Mouse (Mus musculus): ENCODE measurements around the gene Zfp655. TPM values are rescaled to one million over a fixed set of nuclear protein-coding genes. Genes with fewer than 3 reads are reported as not detected.
A peak's percentile ranks its signal among the peaks of the same experiment; 100 is the strongest.

Zfp655 gene
- total RNA-seq (2012; rRNA removed) (18.2 and 20.7 TPM in 2 replicates), total RNA-seq (2014; rRNA removed) (21.9 and 24.6 TPM in 2 replicates), polyA plus RNA-seq (2012; ENCODE audit: insufficient read length, low read depth) (18.1 and 18.5 TPM in 2 replicates)

DNA sequence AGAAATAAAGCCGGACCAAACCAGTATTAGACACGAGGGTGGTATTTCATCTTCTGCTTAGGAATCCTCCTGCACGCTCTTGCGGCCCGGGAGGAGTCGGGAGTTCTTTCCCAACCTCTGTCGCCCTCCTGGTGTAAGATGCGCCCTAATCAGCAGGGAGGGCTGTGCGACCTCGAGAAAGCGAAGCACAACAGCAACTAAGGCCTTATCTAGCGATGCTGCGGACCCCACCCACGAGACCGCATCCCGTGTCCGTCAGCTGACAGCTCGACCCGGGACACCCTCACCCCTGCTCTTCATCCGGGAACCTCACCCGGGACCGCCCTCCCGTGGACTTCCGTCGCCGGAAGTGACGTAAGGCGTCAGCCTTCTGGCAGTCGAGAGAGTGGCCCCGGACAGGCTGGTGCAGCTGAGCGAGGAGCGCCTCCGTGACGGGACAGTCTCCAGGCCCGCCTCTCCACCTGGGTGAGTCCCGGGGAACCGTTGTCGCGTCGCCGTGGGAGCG, at the start of gene Zfp655:
Zfp655 (plus strand) TSS at position 349 of the 505 bp plus-strand sequence.
- H3K9ac ChIP-seq (ENCODE audit: insufficient read depth, low read depth): peak within 1 kb of the TSS; percentile 99
- DNase-seq (ENCODE audit: extremely low read depth): peak; percentile 96
- H3K36me3 ChIP-seq (replicated peaks in 1 of 2; ENCODE audit: control insufficient read depth in 1 of 2, insufficient read depth in 1 of 2, low read length in 1 of 2): peaks cover 29 to 32% of the 10 kb centered on the region in 2 experiments
- H3K9me3 ChIP-seq (replicated peaks; ENCODE audit: low read length): no peaks in the 10 kb centered on the region
- H3K4me3 ChIP-seq (replicated peaks in 1 of 3; ENCODE audit: low read depth in 2 of 3, low read length in 2 of 3, poor library complexity in 1 of 3): peak within 1 kb of the TSS; percentile 64 to 98 (median 92)
- in situ Hi-C loops (cut with MboI; ENCODE audit: low pct_ligation_motif_present, low pct_unique_long_range_greater_than_20kb, low sequenced_read_pairs): no loop called here
- H3K27me3 ChIP-seq (replicated peaks): no peaks in the 10 kb centered on the region
- H3K79me2 ChIP-seq (replicated peaks; ENCODE audit: control insufficient read depth, extremely low read depth, insufficient read depth, poor library complexity, severe bottlenecking): peaks cover 46% of the 10 kb centered on the region
- H3K27ac ChIP-seq (ENCODE audit: insufficient read depth, low read depth): peak within 1 kb of the TSS; percentile 54
- peaks cover 0 to 17% of the 10 kb centered on the region in 2 experiments; a peak in 2 of 4 replicates for H3K4me1 ChIP-seq (ENCODE audit: control insufficient read depth in 1 of 2, insufficient read depth in 2 of 2)
- TF ChIP-seq EP300 (IDR thresholded peaks at IDR 0.05; ENCODE audit: low read length): no peak
- TF ChIP-seq TCF12 (IDR thresholded peaks at IDR 0.05; ENCODE audit: low read depth, low read length): peak; percentile 95
- TF ChIP-seq CHD1 (IDR thresholded peaks at IDR 0.05; ENCODE audit: low read depth, low read length): no peak
- no peak for TF ChIP-seq UBTF (IDR thresholded peaks at IDR 0.05; ENCODE audit: low read depth, low read length)
- TF ChIP-seq MAZ (IDR thresholded peaks at IDR 0.05; ENCODE audit: low read depth, low read length): peak; percentile 68; the same call in 1 of the 2 replicates
- peak; percentile 78 for TF ChIP-seq MAX (IDR thresholded peaks at IDR 0.05; ENCODE audit: low read length)
- peak; percentile 82 for TF ChIP-seq ETS1 (conservative IDR thresholded peaks at IDR 0.05; ENCODE audit: low read depth, low read length)
- TF ChIP-seq MAFK (IDR thresholded peaks at IDR 0.05; ENCODE audit: insufficient replicate concordance, low read length): no peak
- no peak; the same call in 1 of the 2 replicates for TF ChIP-seq GABPA (IDR thresholded peaks at IDR 0.05; ENCODE audit: insufficient replicate concordance, low read depth, low read length)
- peak; percentile 96 for TF ChIP-seq BHLHE40 (IDR thresholded peaks at IDR 0.05; ENCODE audit: low read depth, low read length)
- peak; percentile 76 for TF ChIP-seq MEF2A (IDR thresholded peaks at IDR 0.05; ENCODE audit: borderline replicate concordance, low read depth, low read length)
- TF ChIP-seq JUN (IDR thresholded peaks at IDR 0.05; ENCODE audit: insufficient read depth, low read depth, low read length): no peak
- TF ChIP-seq POLR2A (IDR thresholded peaks at IDR 0.05; ENCODE audit: low read depth, low read length): peak; percentile 96
- TF ChIP-seq RAD21 (IDR thresholded peaks at IDR 0.05; ENCODE audit: low read depth, low read length): no peak
- 0 out of 2 replicates have a peak, but pooled peaks have one; percentile 11 for TF ChIP-seq USF2 (conservative IDR thresholded peaks at IDR 0.05; ENCODE audit: low read depth, low read length)
- peak; percentile 80 for TF ChIP-seq TBP (conservative IDR thresholded peaks at IDR 0.05; ENCODE audit: low read depth, low read length)
- no peak for TF ChIP-seq CTCF (conservative IDR thresholded peaks at IDR 0.05 in 1 of 2, IDR thresholded peaks at IDR 0.05 in 1 of 2; ENCODE audit: low read depth in 2 of 2, low read length in 2 of 2)
- peak; percentile 91 for TF ChIP-seq ZMIZ1 (IDR thresholded peaks at IDR 0.05; ENCODE audit: low read depth, low read length)
- peak; percentile 76 for TF ChIP-seq ELF1 (IDR thresholded peaks at IDR 0.05; ENCODE audit: low read depth, low read length)
- no peak for TF ChIP-seq SMC3 (IDR thresholded peaks at IDR 0.05; ENCODE audit: low read depth, low read length)
- peak; percentile 75; the same call in 1 of the 2 replicates for TF ChIP-seq KAT2A (IDR thresholded peaks at IDR 0.05; ENCODE audit: insufficient replicate concordance, low read length)
- TF ChIP-seq NELFE (IDR thresholded peaks at IDR 0.05; ENCODE audit: low read depth, low read length): peak; percentile 95; the same call in 1 of the 2 replicates
- TF ChIP-seq CHD2 (IDR thresholded peaks at IDR 0.05; ENCODE audit: low read length): no peak
- TF ChIP-seq NRF1 (IDR thresholded peaks at IDR 0.05; ENCODE audit: low read depth, low read length): peak; percentile 27; the same call in 1 of the 2 replicates
- peak; percentile 59; the same call in 1 of the 2 replicates for TF ChIP-seq MYC (IDR thresholded peaks at IDR 0.05; ENCODE audit: low read depth, low read length)
- peak; percentile 99 for TF ChIP-seq SIN3A (IDR thresholded peaks at IDR 0.05; ENCODE audit: low read length)
- TF ChIP-seq ZNF384 (IDR thresholded peaks at IDR 0.05; ENCODE audit: low read depth, low read length): no peak
- TF ChIP-seq ZKSCAN1 (IDR thresholded peaks at IDR 0.05; ENCODE audit: borderline replicate concordance, low read depth, low read length): no peak
- peak; percentile 61; the same call in 1 of the 2 replicates for TF ChIP-seq IRF4 (IDR thresholded peaks at IDR 0.05; ENCODE audit: low read depth, low read length)
- peak; percentile 82 for TF ChIP-seq HCFC1 (IDR thresholded peaks at IDR 0.05; ENCODE audit: low read depth, low read length)
- TF ChIP-seq USF1 (IDR thresholded peaks at IDR 0.05; ENCODE audit: low read depth, low read length): peak; percentile 63
- TF ChIP-seq RCOR1 (conservative IDR thresholded peaks at IDR 0.05; ENCODE audit: low read depth, low read length): no peak; the same call in 1 of the 2 replicates
- TF ChIP-seq MXI1 (IDR thresholded peaks at IDR 0.05; ENCODE audit: low read depth, low read length): peak; percentile 93
- TF ChIP-seq POLR2AphosphoS2 (IDR thresholded peaks at IDR 0.05; ENCODE audit: low read depth, low read length): peak; percentile 79; the same call in 1 of the 2 replicates
- no peak for TF ChIP-seq JUND (conservative IDR thresholded peaks at IDR 0.05; ENCODE audit: low read depth, low read length)
- TF ChIP-seq E2F4 (IDR thresholded peaks at IDR 0.05; ENCODE audit: insufficient replicate concordance, low read depth, low read length): no peak
- no peak for TF ChIP-seq ZC3H11A (IDR thresholded peaks at IDR 0.05; ENCODE audit: low read depth, low read length)
- TF ChIP-seq PAX5 (IDR thresholded peaks at IDR 0.05; ENCODE audit: low read length): no peak
- H3K4me2 ChIP-seq (ENCODE audit: insufficient read depth, low read depth, poor library complexity, severe bottlenecking): peak within 1 kb of the TSS; percentile 86
- dilution Hi-C loops (cut with MboI; ENCODE audit: extremely low pct_ligation_motif_present, extremely low pct_unique_long_range_greater_than_20kb, low sequenced_read_pairs): no loop called here
